Mouse (Mus musculus): ENCODE measurements around the gene Gnb5. TPM values are rescaled to one million over a fixed set of nuclear protein-coding genes. Genes with fewer than 3 reads are reported as not detected.

Gnb5 gene
- polyA plus RNA-seq, 1 experiment from 2014 or later: 1.8 TPM

DNA sequence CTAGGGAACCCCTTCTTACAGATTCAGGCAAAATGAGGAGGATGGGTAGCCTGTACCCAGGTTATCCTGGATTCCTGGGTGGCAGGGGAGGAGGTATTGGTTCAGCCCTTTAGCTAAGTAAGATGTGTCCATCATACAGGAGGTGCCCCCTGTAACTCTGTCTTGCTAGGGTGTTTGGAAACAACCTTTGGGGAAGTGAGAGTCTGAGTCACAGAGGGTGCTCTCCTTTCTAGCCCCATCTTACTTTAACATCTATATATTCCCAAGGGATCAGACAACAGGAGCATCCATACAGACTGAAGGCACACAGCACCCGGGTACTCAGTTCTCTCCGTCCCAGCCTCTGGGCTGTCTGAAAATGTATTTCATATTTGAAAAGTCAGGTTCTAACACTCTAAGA lies 23.9 kb upstream of the Gnb5 start:
- DNase-seq: no peak
- Histone ChIP-seq H3K36me3 (replicated peaks; ENCODE audit: insufficient read depth, low read length) (no peaks in the 10 kb centered on the region), H3K4me3 (ENCODE audit: low read depth, low read length) (no peak overlapping the region), H3K9me3 (ENCODE audit: low read length) (no peaks in the 10 kb centered on the region), H3K27ac (ENCODE audit: low read depth) (no peak overlapping the region), H3K27me3 (ENCODE audit: insufficient read depth, low read length) (no peaks in the 10 kb centered on the region), H3K4me2 (ENCODE audit: low read depth, low read length) (no peak overlapping the region), H3K9ac (replicated peaks) (no peak overlapping the region), H3K4me1 (ENCODE audit: insufficient read depth) (no peaks in the 10 kb centered on the region)
- 72% methylated on average over 2 of the region's 2 CpGs for WGBS (ENCODE audit: insufficient replicate concordance)
- TF ChIP-seq EP300 (IDR thresholded peaks at IDR 0.05; ENCODE audit: low read depth): no peak
- no peak for TF ChIP-seq CTCF (IDR thresholded peaks at IDR 0.05; ENCODE audit: low read depth)
- no peak for ATAC-seq

DNA sequence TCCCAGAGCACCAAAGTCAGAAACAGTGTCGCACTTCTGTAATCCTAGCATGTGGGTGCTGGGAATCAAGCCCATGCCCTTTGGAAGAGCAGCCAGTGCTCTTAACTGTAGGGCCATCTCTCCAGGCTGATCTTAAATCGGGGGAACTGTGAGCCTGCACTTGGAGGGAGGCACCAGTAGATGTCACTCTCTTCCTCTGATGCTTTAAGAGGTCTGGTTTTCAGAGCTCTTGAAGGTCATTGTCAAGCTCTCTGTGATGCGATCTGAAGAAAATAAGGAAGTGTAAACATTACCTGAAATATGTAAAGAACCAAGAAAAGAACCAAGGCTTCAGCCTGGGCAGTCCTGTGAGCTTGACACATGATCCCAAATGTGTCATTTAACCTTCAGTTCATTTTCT lies 23.3 kb upstream of the Gnb5 start:
- peak; percentile 80 for TF ChIP-seq CTCF (IDR thresholded peaks at IDR 0.05; ENCODE audit: low read depth)
- TF ChIP-seq EP300 (IDR thresholded peaks at IDR 0.05; ENCODE audit: low read depth): no peak
- Histone ChIP-seq H3K4me3 (ENCODE audit: low read depth, low read length) (no peak overlapping the region), H3K4me1 (ENCODE audit: insufficient read depth) (no peaks in the 10 kb centered on the region), H3K9ac (replicated peaks) (no peak overlapping the region), H3K36me3 (replicated peaks; ENCODE audit: insufficient read depth, low read length) (no peaks in the 10 kb centered on the region), H3K9me3 (ENCODE audit: low read length) (no peaks in the 10 kb centered on the region), H3K27ac (ENCODE audit: low read depth) (no peak overlapping the region), H3K27me3 (ENCODE audit: insufficient read depth, low read length) (no peaks in the 10 kb centered on the region), H3K4me2 (ENCODE audit: low read depth, low read length) (no peak overlapping the region)
- WGBS (ENCODE audit: insufficient replicate concordance): 11% methylated on average over 3 of the region's 3 CpGs
- DNase-seq (no peak), ATAC-seq (no peak)

DNA sequence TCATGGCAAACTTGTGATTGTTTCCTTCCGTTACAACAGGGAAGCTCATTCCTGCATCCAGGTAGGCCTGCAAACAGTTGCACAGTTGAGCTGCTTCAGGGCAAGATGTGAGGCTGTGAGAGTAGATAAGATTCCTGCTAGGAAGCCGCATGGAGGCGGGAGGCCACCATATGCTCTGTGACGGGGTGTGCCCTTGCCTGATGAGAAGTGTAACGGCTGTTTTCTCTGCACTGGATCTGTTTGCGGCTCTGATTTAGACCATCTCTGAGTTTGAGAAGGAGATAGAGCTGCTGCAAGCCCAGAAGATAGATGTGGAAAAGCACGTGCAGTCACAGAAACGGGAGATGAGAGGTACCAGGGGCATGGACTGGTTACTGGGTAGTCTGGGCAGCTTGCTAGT lies 22.5 kb upstream of the Gnb5 start:
- H3K9ac ChIP-seq (replicated peaks): no peak overlapping the region
- no peak overlapping the region for H3K4me3 ChIP-seq (ENCODE audit: low read depth, low read length)
- H3K27me3 ChIP-seq (ENCODE audit: insufficient read depth, low read length): no peaks in the 10 kb centered on the region
- no peak overlapping the region for H3K4me2 ChIP-seq (ENCODE audit: low read depth, low read length)
- no peaks in the 10 kb centered on the region for H3K9me3 ChIP-seq (ENCODE audit: low read length)
- TF ChIP-seq CTCF (IDR thresholded peaks at IDR 0.05; ENCODE audit: low read depth): no peak
- no peak for TF ChIP-seq EP300 (IDR thresholded peaks at IDR 0.05; ENCODE audit: low read depth)
- DNase-seq (no peak), ATAC-seq (no peak)
- WGBS (ENCODE audit: insufficient replicate concordance): 61% methylated on average over 8 of the region's 8 CpGs
- no peak overlapping the region for H3K27ac ChIP-seq (ENCODE audit: low read depth)
- no peaks in the 10 kb centered on the region for H3K4me1 ChIP-seq (ENCODE audit: insufficient read depth)
- H3K36me3 ChIP-seq (replicated peaks; ENCODE audit: insufficient read depth, low read length): no peaks in the 10 kb centered on the region

DNA sequence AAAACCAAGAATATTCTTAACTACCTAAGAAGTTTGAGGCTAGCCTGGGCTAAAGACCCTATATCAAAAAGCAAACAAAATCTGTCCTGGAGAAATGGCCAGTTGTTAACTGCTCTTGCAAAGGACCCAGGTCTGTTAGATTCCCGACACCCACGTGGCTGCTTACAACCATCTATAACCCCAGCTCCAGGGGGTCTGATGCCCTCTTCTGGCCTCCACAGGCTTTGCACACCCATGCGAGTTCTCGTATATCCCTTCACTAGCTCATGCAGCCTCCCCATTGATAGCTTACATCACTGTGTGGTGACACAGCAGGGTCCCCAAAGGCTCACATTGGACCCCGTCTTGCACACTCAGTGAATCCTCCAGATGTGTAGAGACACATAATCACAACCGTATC lies 20.7 kb upstream of the Gnb5 start:
- Histone ChIP-seq H3K36me3 (replicated peaks; ENCODE audit: insufficient read depth, low read length) (no peaks in the 10 kb centered on the region), H3K9ac (replicated peaks) (no peak overlapping the region), H3K27me3 (ENCODE audit: insufficient read depth, low read length) (no peaks in the 10 kb centered on the region), H3K4me3 (ENCODE audit: low read depth, low read length) (no peak overlapping the region), H3K9me3 (ENCODE audit: low read length) (no peaks in the 10 kb centered on the region), H3K27ac (ENCODE audit: low read depth) (no peak overlapping the region), H3K4me1 (ENCODE audit: insufficient read depth) (no peaks in the 10 kb centered on the region), H3K4me2 (ENCODE audit: low read depth, low read length) (no peak overlapping the region)
- ATAC-seq (no peak), DNase-seq (no peak)
- TF ChIP-seq CTCF (IDR thresholded peaks at IDR 0.05; ENCODE audit: low read depth) (no peak), EP300 (IDR thresholded peaks at IDR 0.05; ENCODE audit: low read depth) (no peak)
- WGBS (ENCODE audit: insufficient replicate concordance): 85% methylated on average over 6 of the region's 6 CpGs

DNA sequence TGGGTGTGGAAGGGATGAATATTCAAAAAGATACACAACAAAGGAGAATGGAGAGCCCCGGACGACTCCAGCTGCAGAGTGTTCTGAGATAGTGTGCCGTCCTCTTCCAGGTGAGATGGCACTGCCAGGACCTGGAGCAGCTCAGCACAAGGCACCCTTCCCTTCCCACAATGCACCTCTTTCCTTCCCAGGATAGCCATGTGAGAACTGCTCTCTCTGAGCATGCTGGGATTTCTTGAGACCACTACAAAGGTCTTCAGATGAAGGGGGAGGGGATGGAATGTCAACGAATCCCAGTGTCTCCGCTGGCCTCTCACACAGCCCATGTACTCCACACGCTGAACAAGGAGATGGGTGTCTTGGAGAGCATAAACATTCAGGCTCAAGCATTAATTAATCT lies 18.5 kb upstream of the Gnb5 start:
- H3K4me3 ChIP-seq (ENCODE audit: low read depth, low read length): no peak overlapping the region
- TF ChIP-seq CTCF (IDR thresholded peaks at IDR 0.05; ENCODE audit: low read depth): no peak
- TF ChIP-seq EP300 (IDR thresholded peaks at IDR 0.05; ENCODE audit: low read depth): no peak
- H3K27ac ChIP-seq (ENCODE audit: low read depth): no peak overlapping the region
- no peaks in the 10 kb centered on the region for H3K36me3 ChIP-seq (replicated peaks; ENCODE audit: insufficient read depth, low read length)
- no peak for DNase-seq
- WGBS (ENCODE audit: insufficient replicate concordance): 75% methylated on average over 6 of the region's 6 CpGs
- H3K4me1 ChIP-seq (ENCODE audit: insufficient read depth): no peaks in the 10 kb centered on the region
- H3K27me3 ChIP-seq (ENCODE audit: insufficient read depth, low read length): no peaks in the 10 kb centered on the region
- no peaks in the 10 kb centered on the region for H3K9me3 ChIP-seq (ENCODE audit: low read length)
- no peak for ATAC-seq
- H3K4me2 ChIP-seq (ENCODE audit: low read depth, low read length): no peak overlapping the region
- no peak overlapping the region for H3K9ac ChIP-seq (replicated peaks)

DNA sequence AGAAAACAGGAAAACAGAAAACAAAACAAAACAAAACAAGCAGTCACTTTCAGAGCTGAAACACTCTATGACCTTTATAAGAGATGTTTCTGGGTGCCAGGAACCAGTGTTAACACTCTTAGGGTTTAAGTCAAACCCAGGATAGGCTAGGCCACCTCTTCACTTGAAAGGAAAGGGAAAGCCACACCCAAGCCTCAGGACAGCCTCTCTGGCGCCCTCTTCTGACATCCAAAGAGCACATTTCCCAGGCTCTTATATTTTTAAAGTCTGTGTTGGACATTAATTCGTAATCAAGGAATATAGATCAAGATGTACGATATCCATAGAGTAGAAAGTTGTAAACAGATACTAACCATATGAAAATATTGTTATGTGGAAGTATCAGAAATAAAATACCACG lies 16.5 kb upstream of the Gnb5 start:
- 35% methylated on average over 4 of the region's 4 CpGs for WGBS (ENCODE audit: insufficient replicate concordance)
- Histone ChIP-seq H3K4me2 (ENCODE audit: low read depth, low read length) (no peak overlapping the region), H3K9me3 (ENCODE audit: low read length) (no peaks in the 10 kb centered on the region), H3K36me3 (replicated peaks; ENCODE audit: insufficient read depth, low read length) (no peaks in the 10 kb centered on the region), H3K27ac (ENCODE audit: low read depth) (no peak overlapping the region), H3K27me3 (ENCODE audit: insufficient read depth, low read length) (no peaks in the 10 kb centered on the region), H3K4me3 (ENCODE audit: low read depth, low read length) (no peak overlapping the region), H3K4me1 (ENCODE audit: insufficient read depth) (no peaks in the 10 kb centered on the region), H3K9ac (replicated peaks) (no peak overlapping the region)
- no peak for TF ChIP-seq EP300 (IDR thresholded peaks at IDR 0.05; ENCODE audit: low read depth)
- peak; percentile 56 for TF ChIP-seq CTCF (IDR thresholded peaks at IDR 0.05; ENCODE audit: low read depth)
- ATAC-seq (no peak), DNase-seq (no peak)

DNA sequence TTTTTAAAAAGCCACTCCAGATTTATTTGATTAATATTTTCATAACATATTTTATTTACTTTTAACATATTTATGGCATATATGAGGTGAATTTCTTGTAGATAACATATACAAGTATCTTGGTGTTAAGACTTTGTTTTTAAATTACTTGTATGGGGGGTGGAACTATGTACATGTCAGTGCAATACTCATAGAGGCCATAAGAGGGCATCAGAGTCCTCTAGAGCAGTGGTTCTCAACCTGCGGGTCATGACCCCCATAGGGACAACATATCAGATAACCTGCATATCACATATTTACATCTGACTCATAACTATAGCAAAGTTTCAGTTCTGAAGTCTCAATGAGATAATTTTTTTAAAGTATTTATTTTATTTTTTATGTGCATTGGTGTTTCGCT lies 6.7 kb upstream of the Gnb5 start:
- ATAC-seq (no peak), DNase-seq (no peak)
- TF ChIP-seq EP300 (IDR thresholded peaks at IDR 0.05; ENCODE audit: low read depth) (no peak), CTCF (IDR thresholded peaks at IDR 0.05; ENCODE audit: low read depth) (peak; percentile 57)
- Histone ChIP-seq H3K4me2 (ENCODE audit: low read depth, low read length) (no peak overlapping the region), H3K9me3 (ENCODE audit: low read length) (no peaks in the 10 kb centered on the region), H3K4me1 (ENCODE audit: insufficient read depth) (no peaks in the 10 kb centered on the region), H3K9ac (replicated peaks) (no peak overlapping the region), H3K36me3 (replicated peaks; ENCODE audit: insufficient read depth, low read length) (no peaks in the 10 kb centered on the region), H3K27me3 (ENCODE audit: insufficient read depth, low read length) (no peaks in the 10 kb centered on the region), H3K27ac (ENCODE audit: low read depth) (no peak overlapping the region), H3K4me3 (ENCODE audit: low read depth, low read length) (no peak overlapping the region)
- WGBS (ENCODE audit: insufficient replicate concordance): 73% methylated on average over 2 of the region's 2 CpGs
